Mouse (Mus musculus) hindbrain, embryonic 15.5 days (tissue): Measurements from ENCODE around the gene Zcwpw1. TPM values are rescaled to one million over a fixed set of nuclear protein-coding genes. Genes with fewer than 3 reads are reported as not detected.
"Not testable (repeated sequence)": the region's sequence is repeated elsewhere in the genome, so short reads cannot be mapped to it uniquely, and the experiment has no call there.

Experiments used
- ATAC-seq: fragments of 200-750 bp; cut with Nextera tagmentation; 2 replicates; pipeline ENCODE4 v1.8.0; 2017; ENCODE audit warnings: low read depth, moderate number of reproducible peaks, moderate TSS enrichment; ENCODE audit not compliant: low FRiP score
- H3K27ac ChIP-seq: fragments of 300-500 bp; sonication (generic); replicated peaks from 2 replicates; pipeline ENCODE4 v1.5.1; 2015; ENCODE audit warnings: mild to moderate bottlenecking, inconsistent platforms
- H3K27me3 ChIP-seq: fragments of 300-500 bp; sonication (generic); 2 replicates; pipeline ENCODE4 v1.6.1; 2015; ENCODE audit warnings: control low read depth, inconsistent platforms
- H3K36me3 ChIP-seq: fragments of 300-500 bp; sonication (generic); 2 replicates; pipeline ENCODE4 v1.6.1; 2015; ENCODE audit warnings: control low read depth, inconsistent platforms
- H3K4me1 ChIP-seq: fragments of 300-500 bp; sonication (generic); replicated peaks from 2 replicates; pipeline ENCODE4 v1.6.1; 2015; ENCODE audit warnings: control low read depth, inconsistent platforms
- H3K4me2 ChIP-seq: fragments of 300-500 bp; sonication (generic); 2 replicates; pipeline ENCODE4 v1.6.1; 2015; ENCODE audit warnings: moderate library complexity, mild to moderate bottlenecking, inconsistent platforms
- H3K4me3 ChIP-seq: fragments of 300-500 bp; sonication (generic); 2 replicates; pipeline ENCODE4 v1.5.1; 2015; ENCODE audit warnings: mild to moderate bottlenecking, inconsistent platforms
- H3K9ac ChIP-seq: fragments of 300-500 bp; sonication (generic); 2 replicates; pipeline ENCODE4 v1.6.1; 2015; ENCODE audit warnings: inconsistent platforms
- H3K9me3 ChIP-seq: fragments of 300-500 bp; sonication (generic); 2 replicates; pipeline ENCODE4 v1.6.1; 2016; ENCODE audit warnings: control low read depth, inconsistent platforms
- WGBS: fragments of 180-500 bp; shearing (Covaris S2); methylation state at CpG from one replicate; pipeline ENCODE4 v1.1.7; 2015; 5-methylcytosine and 5-hydroxymethylcytosine counted together
- polyA plus RNA-seq: library from polyadenylated mRNA; unstranded; fragments of >200 nt; fragmentation: Nextera tagmentation; extraction: Ambion mirVana; gene quantifications from 2 replicates; pipeline ENCODE4 v1.2.1, GENCODE M21; 2015

Gene Zcwpw1
- polyA plus RNA-seq, 1 experiment from 2014 or later: 12.8 TPM

DNA sequence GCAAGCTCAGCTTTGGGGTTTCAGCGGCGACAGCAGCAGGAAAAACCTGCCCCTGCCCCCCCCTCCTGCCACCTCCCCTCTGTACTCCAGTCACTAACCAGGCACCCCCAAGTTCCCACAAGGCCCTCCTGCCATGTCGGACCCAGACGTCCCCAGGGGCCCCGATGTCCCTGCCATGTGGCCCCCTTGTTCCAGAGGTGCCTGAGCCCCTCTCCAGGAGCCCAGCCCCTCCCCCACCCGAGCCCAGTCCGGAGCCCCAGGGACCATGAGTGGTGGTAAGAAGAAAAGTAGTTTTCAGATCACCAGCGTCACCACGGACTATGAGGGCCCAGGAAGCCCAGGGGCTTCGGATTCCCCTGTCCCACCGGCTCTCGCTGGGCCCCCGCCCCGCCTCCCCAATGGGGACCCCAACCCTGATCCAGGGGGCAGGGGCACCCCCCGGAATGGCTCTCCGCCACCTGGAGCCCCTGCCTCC is 40.7 kb upstream of the Zcwpw1 start:
- no peak for ATAC-seq
- no peaks in the 10 kb centered on the region for H3K9me3 ChIP-seq
- WGBS: 1% methylated on average over 16 of the region's 16 CpGs
- 0 out of 2 replicates have a peak, but pooled peaks cover 3% of the 10 kb centered on the region for H3K36me3 ChIP-seq
- H3K4me2 ChIP-seq: peak overlapping the region; percentile 89
- peak overlapping the region; percentile 68 for H3K9ac ChIP-seq
- peak overlapping the region; percentile 85 for H3K27ac ChIP-seq
- H3K4me3 ChIP-seq: peak overlapping the region; percentile 54
- peaks cover 39% of the 10 kb centered on the region for H3K4me1 ChIP-seq
- no peaks in the 10 kb centered on the region for H3K27me3 ChIP-seq

DNA sequence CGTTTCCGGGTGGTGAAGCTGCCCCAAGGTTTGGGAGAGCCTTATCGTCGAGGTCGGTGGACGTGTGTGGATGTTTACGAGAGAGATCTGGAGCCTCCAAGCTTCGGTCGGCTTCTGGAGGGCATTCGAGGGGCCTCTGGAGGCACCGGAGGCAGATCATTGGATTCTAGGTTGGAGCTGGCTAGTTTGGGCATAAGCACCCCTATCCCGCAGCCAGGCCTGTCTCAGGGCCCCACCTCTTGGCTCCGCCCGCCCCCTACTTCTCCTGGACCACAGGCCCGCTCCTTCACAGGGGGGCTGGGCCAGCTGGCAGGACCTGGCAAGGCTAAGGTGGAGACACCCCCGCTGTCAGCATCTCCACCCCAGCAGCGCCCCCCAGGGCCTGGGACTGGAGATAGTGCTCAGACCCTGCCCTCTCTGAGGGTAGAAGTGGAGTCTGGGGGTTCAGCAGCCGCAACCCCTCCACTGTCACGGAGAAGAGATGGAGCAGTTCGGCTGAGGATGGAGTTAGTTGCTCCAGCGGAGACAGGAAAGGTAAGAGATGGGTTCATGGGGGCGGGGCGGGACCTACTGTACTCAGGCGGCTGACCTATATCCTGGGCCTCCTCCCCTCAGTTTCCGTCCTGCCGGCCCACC is 40.2 kb upstream of the Zcwpw1 start:
- Histone ChIP-seq H3K4me1 (peaks cover 37% of the 10 kb centered on the region), H3K27ac (peak overlapping the region; percentile 85), H3K36me3 (0 out of 2 replicates have a peak, but pooled peaks cover 3% of the 10 kb centered on the region), H3K27me3 (no peaks in the 10 kb centered on the region), H3K9ac (peak overlapping the region; percentile 68), H3K9me3 (no peaks in the 10 kb centered on the region), H3K4me3 (peak overlapping the region; percentile 54), H3K4me2 (peak overlapping the region; percentile 89)
- no peak for ATAC-seq
- 6% methylated on average over 26 of the region's 26 CpGs for WGBS

DNA sequence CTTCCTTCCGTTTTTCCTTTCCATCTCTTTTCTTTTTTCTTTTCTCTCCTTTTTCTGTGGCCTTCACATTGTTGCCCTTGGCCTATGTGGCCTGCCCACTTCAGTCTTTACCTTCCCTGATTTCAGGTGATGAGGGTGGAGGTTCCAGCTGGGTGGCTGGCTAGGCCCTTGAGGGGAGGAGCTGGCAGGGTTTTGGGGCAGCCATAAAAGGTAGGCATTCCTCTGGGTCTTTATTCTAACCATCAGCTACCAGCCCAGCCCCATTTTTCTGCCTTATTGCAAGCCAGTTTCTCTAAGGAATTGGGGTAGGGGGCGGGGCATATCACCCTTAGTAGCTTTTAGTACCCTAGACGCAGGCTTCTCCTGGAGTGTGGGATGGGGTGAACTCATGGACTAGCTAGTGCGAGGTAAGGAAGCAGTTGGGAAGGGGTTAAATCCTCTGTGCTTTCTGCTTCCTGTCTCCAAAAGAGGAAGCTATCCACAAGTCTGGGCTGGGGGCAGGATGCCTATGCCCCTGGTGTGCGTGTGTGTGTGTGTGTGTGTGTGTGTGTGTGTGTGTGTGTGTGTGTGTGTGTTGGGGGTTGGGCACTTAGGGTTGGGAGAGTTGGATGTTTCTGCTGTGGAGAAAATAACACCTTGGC is 39.3 kb upstream of the Zcwpw1 start:
- Histone ChIP-seq H3K36me3 (0 out of 2 replicates have a peak, but pooled peaks cover 3% of the 10 kb centered on the region), H3K27me3 (no peaks in the 10 kb centered on the region), H3K4me2 (peak overlapping the region; percentile 89), H3K4me3 (peak overlapping the region; percentile 54), H3K27ac (peak overlapping the region; percentile 50; the same call in 1 of the 2 replicates), H3K9me3 (no peaks in the 10 kb centered on the region), H3K9ac (peak overlapping the region; percentile 68), H3K4me1 (peaks cover 37% of the 10 kb centered on the region)
- ATAC-seq: no peak
- 35% methylated on average over 5 of the region's 5 CpGs for WGBS

DNA sequence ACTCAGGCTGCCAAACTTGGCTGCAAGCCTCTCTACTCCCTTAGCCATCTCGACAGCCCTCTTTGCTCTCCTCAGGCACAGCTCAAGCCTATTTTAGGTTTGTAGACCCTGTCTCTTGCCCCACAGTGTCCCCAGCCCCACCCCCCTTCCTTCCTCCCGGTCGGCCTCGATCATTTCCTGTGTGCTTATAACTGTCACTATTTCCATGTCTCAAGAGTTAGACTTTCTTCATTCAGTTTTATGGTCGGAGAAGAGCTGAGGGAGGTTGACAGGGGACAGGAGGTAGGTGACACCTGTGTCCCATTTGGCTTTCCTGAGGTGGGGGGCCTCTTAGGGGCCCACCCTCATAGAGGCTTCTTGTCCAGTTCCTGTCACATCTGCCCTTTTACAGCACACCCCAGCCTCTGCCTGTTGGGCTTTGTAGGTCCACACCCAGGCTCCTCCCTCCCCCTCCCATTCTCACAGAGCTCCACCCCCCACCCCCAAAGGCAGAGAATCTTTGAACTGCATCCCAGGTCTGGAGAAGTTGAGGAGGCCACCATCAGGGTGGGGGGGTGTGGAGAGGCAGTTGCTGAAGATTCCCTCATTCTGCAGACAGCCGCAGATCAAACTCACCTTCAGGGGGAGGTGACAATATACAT is 38.3 kb upstream of the Zcwpw1 start:
- Histone ChIP-seq H3K4me3 (no peak overlapping the region), H3K27ac (no peak overlapping the region; the same call in 1 of the 2 replicates)
- ATAC-seq: no peak

GRCm38 (mm10) chr5:137750212-137750611 is 37.4 kb upstream of the Zcwpw1 start:
- H3K4me1 ChIP-seq: peaks cover 36% of the 10 kb centered on the region
- H3K9me3 ChIP-seq, H3K27ac ChIP-seq, ATAC-seq, H3K4me3 ChIP-seq, H3K27me3 ChIP-seq, H3K36me3 ChIP-seq, H3K4me2 ChIP-seq, H3K9ac ChIP-seq: not testable (repeated sequence)
- WGBS: 94% methylated on average over 6 of the region's 8 CpGs

More for the DNA sequence above, 38.3 kb upstream of the Zcwpw1 start:
- Histone ChIP-seq H3K27me3 (no peaks in the 10 kb centered on the region), H3K36me3 (0 out of 2 replicates have a peak, but pooled peaks cover 3% of the 10 kb centered on the region), H3K4me1 (peaks cover 37% of the 10 kb centered on the region), H3K9ac (no peak overlapping the region), H3K9me3 (no peaks in the 10 kb centered on the region), H3K4me2 (peak overlapping the region; percentile 89)
- 80% methylated on average over 6 of the region's 6 CpGs for WGBS

- Histone ChIP-seq H3K9ac (no peak overlapping the region), H3K36me3 (0 out of 2 replicates have a peak, but pooled peaks cover 3% of the 10 kb centered on the region), H3K4me3 (no peak overlapping the region), H3K4me1 (peaks cover 32% of the 10 kb centered on the region), H3K27ac (no peak overlapping the region), H3K9me3 (no peaks in the 10 kb centered on the region), H3K27me3 (no peaks in the 10 kb centered on the region), H3K4me2 (no peak overlapping the region)
- ATAC-seq: no peak
- 89% methylated on average over 13 of the region's 13 CpGs for WGBS
Measured at GRCm38 (mm10) chr5:137751221-137751887, 36.2 kb upstream of the Zcwpw1 start.

- Histone ChIP-seq H3K27ac (no peak overlapping the region), H3K27me3 (no peaks in the 10 kb centered on the region)
- 95% methylated on average over 6 of the region's 6 CpGs for WGBS
Measured at GRCm38 (mm10) chr5:137751988-137752387, 35.6 kb upstream of the Zcwpw1 start.

GRCm38 (mm10) chr5:137753111-137753832 is 34.3 kb upstream of the Zcwpw1 start:
- WGBS: 92% methylated on average over 11 of the region's 13 CpGs
- H3K9me3 ChIP-seq: no peaks in the 10 kb centered on the region

More at GRCm38 (mm10) chr5:137751988-137752387, 35.6 kb upstream of the Zcwpw1 start:
- Histone ChIP-seq H3K9ac (no peak overlapping the region), H3K4me3 (no peak overlapping the region), H3K4me2 (no peak overlapping the region), H3K4me1 (peaks cover 30% of the 10 kb centered on the region), H3K9me3 (no peaks in the 10 kb centered on the region), H3K36me3 (0 out of 2 replicates have a peak, but pooled peaks cover 3% of the 10 kb centered on the region)
- no peak for ATAC-seq

GRCm38 (mm10) chr5:137755425-137755824 is 32.2 kb upstream of the Zcwpw1 start:
- H3K27ac ChIP-seq: no peak overlapping the region

More at GRCm38 (mm10) chr5:137753111-137753832, 34.3 kb upstream of the Zcwpw1 start:
- H3K27me3 ChIP-seq: no peaks in the 10 kb centered on the region
- H3K9ac ChIP-seq: no peak overlapping the region
- no peak overlapping the region for H3K4me3 ChIP-seq
- H3K36me3 ChIP-seq: 0 out of 2 replicates have a peak, but pooled peaks cover 3% of the 10 kb centered on the region
- no peak for ATAC-seq
- H3K27ac ChIP-seq: no peak overlapping the region
- no peak overlapping the region for H3K4me2 ChIP-seq
- peaks cover 29% of the 10 kb centered on the region for H3K4me1 ChIP-seq

DNA sequence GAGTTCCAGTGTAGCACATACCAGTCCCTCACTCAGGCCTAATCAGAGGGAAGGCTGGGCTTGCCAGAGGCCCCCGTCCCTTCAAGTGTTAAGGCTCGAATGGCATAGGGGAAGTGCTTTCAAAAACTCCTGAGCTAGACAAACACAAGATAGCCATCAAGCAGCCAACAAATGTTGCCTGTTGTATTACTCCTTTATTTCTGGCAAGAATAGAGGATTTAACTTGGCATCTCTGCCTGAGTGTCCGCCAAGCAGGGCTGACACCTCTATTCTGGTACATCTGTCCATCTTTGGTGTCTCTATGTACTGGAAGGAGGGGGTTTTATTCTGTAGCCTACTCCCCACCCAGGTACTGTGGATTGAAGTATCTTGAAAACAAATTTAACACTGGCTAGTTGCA is 31.5 kb upstream of the Zcwpw1 start:
- no peaks in the 10 kb centered on the region for H3K27me3 ChIP-seq
- WGBS: 72% methylated on average over 3 of the region's 3 CpGs
- H3K27ac ChIP-seq: no peak overlapping the region
- no peak overlapping the region for H3K9ac ChIP-seq
- H3K36me3 ChIP-seq: 0 out of 2 replicates have a peak, but pooled peaks cover 3% of the 10 kb centered on the region
- H3K9me3 ChIP-seq: no peaks in the 10 kb centered on the region
- peaks cover 33% of the 10 kb centered on the region for H3K4me1 ChIP-seq
- ATAC-seq: no peak
- no peak overlapping the region for H3K4me3 ChIP-seq
- no peak overlapping the region for H3K4me2 ChIP-seq

More at GRCm38 (mm10) chr5:137755425-137755824, 32.2 kb upstream of the Zcwpw1 start:
- no peak for ATAC-seq
- Histone ChIP-seq H3K36me3 (0 out of 2 replicates have a peak, but pooled peaks cover 3% of the 10 kb centered on the region), H3K4me3 (no peak overlapping the region), H3K9me3 (no peaks in the 10 kb centered on the region), H3K27me3 (no peaks in the 10 kb centered on the region), H3K4me1 (peaks cover 33% of the 10 kb centered on the region), H3K4me2 (no peak overlapping the region), H3K9ac (no peak overlapping the region)
- 80% methylated on average over 5 of the region's 5 CpGs for WGBS
